Mouse (Mus musculus): ENCODE data around the gene Mas1.

Mas1 gene

GRCm38 (mm10) chr17:12830351-12830750 lies 37.6 kb downstream of the Mas1 start:
- no peak for DNase-seq (ENCODE audit: low spot score in 2 of 2)

- DNase-seq (ENCODE audit: low spot score in 2 of 2), result no peak
Measured at GRCm38 (mm10) chr17:12815885-12816284, 52.1 kb downstream of the Mas1 start.

GRCm38 (mm10) chr17:12814502-12814901 lies 53.4 kb downstream of the Mas1 start:
- no peak for DNase-seq (ENCODE audit: low spot score in 2 of 2)

DNA sequence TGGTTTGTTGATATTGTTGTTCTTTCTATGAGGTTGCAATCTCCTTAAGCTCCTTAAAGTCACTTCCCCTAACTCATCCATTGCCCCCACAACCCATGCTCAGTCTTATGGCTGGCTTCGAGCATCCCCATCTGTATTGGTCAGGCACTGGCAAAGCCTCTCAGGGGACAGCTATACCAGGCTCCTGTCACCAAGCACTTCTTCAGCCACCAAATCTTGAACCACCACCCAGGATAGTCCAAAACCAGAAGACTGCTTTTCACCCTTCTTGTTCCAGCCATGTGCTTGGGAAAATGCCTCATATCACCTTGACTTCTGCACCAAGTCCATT lies 57.0 kb downstream of the Mas1 start:
- no peak for DNase-seq (ENCODE audit: low spot score in 2 of 2)

DNA sequence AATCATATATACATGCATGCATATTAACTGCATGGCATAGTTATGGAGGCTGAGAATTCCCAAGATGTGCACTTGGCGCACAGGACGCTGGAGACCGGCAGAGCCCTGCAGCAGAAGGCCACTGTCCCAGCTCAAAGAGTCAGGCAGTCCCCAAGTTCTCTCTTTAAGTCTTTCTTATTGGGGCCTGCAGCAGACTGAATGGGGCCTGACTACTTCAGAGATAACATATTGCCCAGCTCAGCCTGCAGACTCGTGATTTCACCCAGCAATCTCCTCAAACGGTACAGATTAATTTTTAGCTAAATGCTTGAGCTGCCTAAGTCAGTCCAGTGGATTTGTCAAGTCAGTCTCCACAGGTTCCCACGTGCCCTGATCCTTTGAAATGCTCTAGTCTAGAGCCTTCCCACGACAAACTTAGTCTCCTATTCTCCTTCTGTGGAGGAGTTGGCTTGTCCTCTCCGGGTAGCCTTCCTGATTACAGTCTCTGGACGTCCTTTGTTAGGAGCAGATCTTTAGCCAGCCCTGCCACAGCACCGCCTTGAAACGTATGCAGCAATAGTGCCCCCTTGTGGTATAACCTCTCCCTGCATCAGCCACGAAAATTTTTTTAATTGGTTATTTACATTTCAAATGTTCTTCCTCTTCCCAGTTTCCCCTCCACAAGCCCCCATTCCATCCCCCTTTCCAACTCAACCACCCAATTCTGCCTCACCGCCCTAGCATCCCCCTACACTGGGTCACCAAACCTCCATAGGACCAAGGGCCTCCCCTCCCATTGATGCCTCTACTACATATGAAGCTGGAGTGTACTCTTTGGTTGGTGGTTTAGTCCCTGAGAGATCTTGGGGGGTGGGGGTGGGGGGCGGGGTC lies 57.6 kb downstream of the Mas1 start:
- peak; percentile 23 to 51 for DNase-seq (ENCODE audit: low spot score in 2 of 2)

GRCm38 (mm10) chr17:12808851-12809250 lies 59.1 kb downstream of the Mas1 start:
- no peak for DNase-seq (ENCODE audit: low spot score in 2 of 2)

DNA sequence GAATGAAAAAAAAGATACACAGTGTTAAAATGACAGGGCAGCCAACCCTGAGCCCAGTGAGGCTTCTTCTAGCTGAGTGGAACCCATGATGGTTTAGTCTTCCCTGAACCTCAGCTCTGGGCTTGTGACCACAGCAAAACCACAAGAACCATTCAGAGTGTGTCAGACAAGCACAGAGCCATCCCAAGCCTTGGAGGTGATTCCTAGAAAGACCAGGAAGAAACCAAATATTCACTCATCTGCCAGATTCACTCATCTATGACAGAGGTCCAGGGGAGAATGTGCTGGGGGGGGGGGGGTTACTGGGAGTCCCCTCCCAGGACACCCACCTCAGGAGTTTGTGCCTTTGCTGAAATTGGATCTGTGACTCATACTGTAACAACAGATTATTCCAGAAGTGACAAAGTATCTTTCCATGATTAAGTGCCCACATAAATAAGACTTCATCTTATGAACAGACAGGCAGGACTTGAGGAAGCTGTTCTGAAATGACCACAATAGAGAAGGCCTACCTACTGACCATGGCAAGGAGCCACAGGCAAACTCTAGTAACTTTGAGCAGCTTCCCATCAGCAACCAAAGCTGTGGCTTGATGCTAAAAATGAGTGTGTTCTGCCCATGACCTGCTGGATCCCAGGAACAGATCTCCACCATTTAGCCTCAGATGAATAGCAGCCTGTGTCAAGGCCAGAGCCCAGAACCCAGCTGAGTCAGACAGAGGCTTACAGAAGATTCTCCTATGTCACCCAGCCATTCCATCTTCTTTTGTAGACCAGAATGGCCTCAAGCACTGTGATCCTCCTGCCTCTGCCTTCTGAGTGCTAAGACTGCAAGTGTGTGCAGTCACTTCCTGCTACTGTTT lies 63.1 kb downstream of the Mas1 start:
- DNase-seq (ENCODE audit: low spot score in 2 of 2), result no peak

- no peak for DNase-seq (ENCODE audit: low spot score in 2 of 2)
Measured at GRCm38 (mm10) chr17:12801861-12802540, 65.9 kb downstream of the Mas1 start.

- DNase-seq (ENCODE audit: low spot score in 2 of 2), result no peak
Measured at GRCm38 (mm10) chr17:12799368-12800275, 68.3 kb downstream of the Mas1 start.

DNA sequence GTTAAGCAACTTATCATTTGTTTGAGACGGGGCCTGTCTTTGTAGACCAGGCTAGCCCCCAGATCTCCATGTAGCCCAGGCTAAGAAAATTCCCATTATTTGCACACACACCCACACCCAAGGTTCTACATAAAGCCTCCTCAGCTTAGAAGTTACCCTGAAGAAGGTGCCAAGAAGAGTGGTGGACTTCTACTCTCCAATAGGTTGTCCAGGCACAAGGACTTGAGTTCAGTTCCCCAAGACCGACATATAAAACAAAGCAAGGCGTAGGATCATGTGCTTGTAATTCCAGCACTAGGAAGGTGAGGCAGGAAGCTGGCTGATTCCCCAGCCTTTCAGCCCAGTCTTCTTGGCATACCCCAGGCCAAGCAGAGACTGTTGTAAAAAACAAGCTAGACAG lies 69.4 kb downstream of the Mas1 start:
- DNase-seq (ENCODE audit: low spot score in 2 of 2), result no peak

GRCm38 (mm10) chr17:12797427-12798029 lies 70.4 kb downstream of the Mas1 start:
- no peak for DNase-seq (ENCODE audit: low spot score in 2 of 2)

DNA sequence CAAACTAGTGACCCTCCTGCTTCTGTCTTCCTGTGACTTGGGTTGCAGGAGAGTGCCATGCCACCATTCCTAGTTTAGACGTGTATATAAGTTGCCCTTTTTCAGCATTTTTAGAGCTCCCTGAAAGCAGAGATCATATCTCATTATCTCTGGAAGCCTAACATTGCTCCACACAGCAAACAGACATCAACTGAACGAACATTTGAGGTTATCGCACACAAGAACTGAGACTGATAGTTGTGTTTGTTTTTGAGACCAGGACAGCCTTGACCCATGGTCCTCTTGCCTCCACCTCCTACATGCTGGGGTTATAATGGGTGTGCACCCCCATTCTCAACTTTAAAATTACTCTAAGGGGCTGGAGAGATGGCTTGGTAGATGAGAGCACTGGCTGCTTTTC lies 71.3 kb downstream of the Mas1 start:
- DNase-seq (ENCODE audit: low spot score in 2 of 2), result no peak

DNA sequence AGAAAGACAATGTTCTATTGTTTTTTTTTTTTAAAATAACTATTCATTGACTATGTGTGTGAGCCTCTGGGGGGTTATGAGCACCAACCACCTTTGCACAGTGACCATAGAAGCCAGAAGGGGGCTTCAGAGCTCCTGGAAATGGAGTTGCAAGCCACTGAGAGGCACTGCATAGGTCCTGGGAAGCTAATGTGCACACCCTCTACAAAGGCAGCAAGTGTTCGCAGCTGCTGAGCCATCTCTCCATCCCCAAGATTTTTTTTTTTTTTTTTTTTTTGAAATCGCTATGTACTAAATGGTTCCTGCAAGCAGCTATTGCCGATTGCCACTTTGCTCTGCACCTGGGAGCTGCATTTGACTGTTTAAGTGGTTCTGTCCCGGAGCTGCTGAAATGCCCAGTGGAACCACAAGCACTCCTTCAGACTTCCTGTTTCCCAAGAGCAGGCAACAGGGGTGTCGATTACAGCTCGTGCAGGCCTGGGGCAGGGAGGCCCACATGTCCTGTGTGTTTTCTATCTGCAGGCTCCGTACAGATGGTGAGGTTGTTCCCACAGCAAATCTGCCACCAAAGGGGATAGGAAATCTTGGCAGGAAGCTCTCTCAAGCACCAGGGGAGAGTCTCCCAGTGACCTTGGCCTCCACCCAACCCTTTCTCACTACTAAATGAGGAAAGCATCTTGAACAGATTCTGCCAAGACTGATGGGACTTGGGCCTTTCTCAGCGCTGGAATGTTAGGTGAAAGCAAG lies 74.1 kb downstream of the Mas1 start:
- DNase-seq (ENCODE audit: low spot score in 2 of 2), result no peak

- DNase-seq (ENCODE audit: low spot score in 2 of 2), result no peak
Measured at GRCm38 (mm10) chr17:12792422-12793206, 75.3 kb downstream of the Mas1 start.

- DNase-seq (ENCODE audit: low spot score in 2 of 2), result no peak
Measured at GRCm38 (mm10) chr17:12791420-12791819, 76.5 kb downstream of the Mas1 start.

- no peak for DNase-seq (ENCODE audit: low spot score in 2 of 2)
Measured at GRCm38 (mm10) chr17:12791079-12791406, 76.9 kb downstream of the Mas1 start.
